Mouse (Mus musculus): ENCODE measurements around the gene Pak2. TPM values are rescaled to one million over a fixed set of nuclear protein-coding genes. Genes with fewer than 3 reads are reported as not detected.
"Not testable (repeated sequence)": the region's sequence is repeated elsewhere in the genome, so short reads cannot be mapped to it uniquely, and the experiment has no call there.

Gene Pak2
- polyA plus RNA-seq, 1 experiment from 2014 or later: 33.9 TPM

- Histone ChIP-seq H3K36me3 (0 out of 2 replicates have a peak, but pooled peaks cover 6% of the 10 kb centered on the region), H3K9me3 (no peaks in the 10 kb centered on the region), H3K9ac (peak overlapping the region; percentile 99), H3K4me2 (peak overlapping the region; percentile 51), H3K4me1 (peaks cover 14% of the 10 kb centered on the region), H3K27ac (peak overlapping the region; percentile 95), H3K27me3 (no peaks in the 10 kb centered on the region), H3K4me3 (peak overlapping the region; percentile 97)
- ATAC-seq (ENCODE audit: insufficient number of reproducible peaks, low FRiP score, low TSS enrichment, low read depth): no peak; the same call in 1 of the 2 replicates
- WGBS: 0% methylated on average over 29 of the region's 30 CpGs
Observed at GRCm38 (mm10) chr16:32078408-32078990, 643 bp downstream of the Pak2 start.

GRCm38 (mm10) chr16:32077648-32078407 is 1.3 kb downstream of the Pak2 start:
- Histone ChIP-seq H3K4me2 (peak overlapping the region; percentile 51), H3K4me3 (peak overlapping the region; percentile 97), H3K9ac (peak overlapping the region; percentile 99), H3K27ac (peak overlapping the region; percentile 95), H3K36me3 (0 out of 2 replicates have a peak, but pooled peaks cover 3% of the 10 kb centered on the region), H3K4me1 (peaks cover 14% of the 10 kb centered on the region), H3K9me3 (no peaks in the 10 kb centered on the region), H3K27me3 (no peaks in the 10 kb centered on the region)
- ATAC-seq (ENCODE audit: insufficient number of reproducible peaks, low FRiP score, low TSS enrichment, low read depth): no peak
- 3% methylated on average over 13 of the region's 13 CpGs for WGBS

GRCm38 (mm10) chr16:32076406-32076805 is 2.7 kb downstream of the Pak2 start:
- WGBS: 28% methylated on average over 3 of the region's 3 CpGs
- H3K4me2 ChIP-seq: no peak overlapping the region
- ATAC-seq (ENCODE audit: insufficient number of reproducible peaks, low FRiP score, low TSS enrichment, low read depth): no peak
- H3K4me1 ChIP-seq: peaks cover 14% of the 10 kb centered on the region
- H3K4me3 ChIP-seq: no peak overlapping the region
- H3K9me3 ChIP-seq: no peaks in the 10 kb centered on the region
- no peak overlapping the region for H3K9ac ChIP-seq
- H3K27ac ChIP-seq: no peak overlapping the region
- no peaks in the 10 kb centered on the region for H3K27me3 ChIP-seq
- no peaks in the 10 kb centered on the region for H3K36me3 ChIP-seq

GRCm38 (mm10) chr16:32075762-32076161 is 3.4 kb downstream of the Pak2 start:
- ATAC-seq (ENCODE audit: insufficient number of reproducible peaks, low FRiP score, low TSS enrichment, low read depth): no peak
- Histone ChIP-seq H3K4me1 (peaks cover 14% of the 10 kb centered on the region), H3K4me3 (no peak overlapping the region), H3K4me2 (no peak overlapping the region), H3K9me3 (no peaks in the 10 kb centered on the region), H3K27me3 (no peaks in the 10 kb centered on the region), H3K36me3 (no peaks in the 10 kb centered on the region), H3K9ac (no peak overlapping the region), H3K27ac (no peak overlapping the region)
- WGBS: 31% methylated on average over 1 of the region's 1 CpGs

GRCm38 (mm10) chr16:32070070-32070469 is 9.1 kb downstream of the Pak2 start:
- not testable (repeated sequence) for ATAC-seq (ENCODE audit: insufficient number of reproducible peaks, low FRiP score, low TSS enrichment, low read depth); H3K36me3 ChIP-seq; H3K4me1 ChIP-seq; H3K4me2 ChIP-seq; H3K4me3 ChIP-seq; H3K27me3 ChIP-seq; H3K27ac ChIP-seq; H3K9ac ChIP-seq; H3K9me3 ChIP-seq
- WGBS: 52% methylated on average over 4 of the region's 4 CpGs

GRCm38 (mm10) chr16:32068389-32069300 is 10.5 kb downstream of the Pak2 start:
- no peak overlapping the region for H3K9ac ChIP-seq
- ATAC-seq (ENCODE audit: insufficient number of reproducible peaks, low FRiP score, low TSS enrichment, low read depth): no peak

GRCm38 (mm10) chr16:32066899-32067298 is 12.2 kb downstream of the Pak2 start:
- Histone ChIP-seq H3K4me1 (peaks cover 4% of the 10 kb centered on the region; the same call in 1 of the 2 replicates), H3K36me3 (no peaks in the 10 kb centered on the region), H3K4me2 (no peak overlapping the region), H3K9ac (no peak overlapping the region), H3K27ac (no peak overlapping the region), H3K9me3 (no peaks in the 10 kb centered on the region), H3K27me3 (no peaks in the 10 kb centered on the region), H3K4me3 (no peak overlapping the region)
- WGBS: 85% methylated on average over 1 of the region's 1 CpGs
- no peak for ATAC-seq (ENCODE audit: insufficient number of reproducible peaks, low FRiP score, low TSS enrichment, low read depth)

More at GRCm38 (mm10) chr16:32068389-32069300, 10.5 kb downstream of the Pak2 start:
- Histone ChIP-seq H3K27ac (no peak overlapping the region), H3K4me3 (no peak overlapping the region), H3K27me3 (no peaks in the 10 kb centered on the region), H3K4me2 (no peak overlapping the region), H3K9me3 (no peaks in the 10 kb centered on the region), H3K4me1 (peaks cover 4% of the 10 kb centered on the region; the same call in 1 of the 2 replicates), H3K36me3 (no peaks in the 10 kb centered on the region)
- WGBS: 76% methylated on average over 12 of the region's 12 CpGs

GRCm38 (mm10) chr16:32063900-32064299 is 15.2 kb downstream of the Pak2 start:
- H3K9ac ChIP-seq: no peak overlapping the region
- 78% methylated on average over 7 of the region's 7 CpGs for WGBS
- H3K4me3 ChIP-seq: no peak overlapping the region
- no peak for ATAC-seq (ENCODE audit: insufficient number of reproducible peaks, low FRiP score, low TSS enrichment, low read depth)
- no peaks in the 10 kb centered on the region for H3K9me3 ChIP-seq
- peaks cover 4% of the 10 kb centered on the region; the same call in 1 of the 2 replicates for H3K4me1 ChIP-seq
- H3K27me3 ChIP-seq: no peaks in the 10 kb centered on the region
- no peak overlapping the region for H3K4me2 ChIP-seq
- H3K27ac ChIP-seq: no peak overlapping the region
- H3K36me3 ChIP-seq: no peaks in the 10 kb centered on the region

- Histone ChIP-seq H3K27ac (no peak overlapping the region), H3K9me3 (no peaks in the 10 kb centered on the region), H3K4me3 (no peak overlapping the region), H3K4me2 (no peak overlapping the region), H3K36me3 (no peaks in the 10 kb centered on the region), H3K9ac (no peak overlapping the region), H3K27me3 (no peaks in the 10 kb centered on the region), H3K4me1 (peaks cover 4% of the 10 kb centered on the region; the same call in 1 of the 2 replicates)
- WGBS: 85% methylated on average over 2 of the region's 2 CpGs
- ATAC-seq (ENCODE audit: insufficient number of reproducible peaks, low FRiP score, low TSS enrichment, low read depth): no peak
Observed at GRCm38 (mm10) chr16:32062226-32062625, 16.9 kb downstream of the Pak2 start.

- Histone ChIP-seq H3K36me3 (no peaks in the 10 kb centered on the region; the same call in 1 of the 2 replicates), H3K9me3 (no peaks in the 10 kb centered on the region), H3K4me2 (no peak overlapping the region), H3K4me3 (no peak overlapping the region), H3K9ac (no peak overlapping the region), H3K27ac (no peak overlapping the region), H3K4me1 (no peaks in the 10 kb centered on the region), H3K27me3 (no peaks in the 10 kb centered on the region)
- ATAC-seq (ENCODE audit: insufficient number of reproducible peaks, low FRiP score, low TSS enrichment, low read depth): no peak
- WGBS: 70% methylated on average over 6 of the region's 6 CpGs
Observed at GRCm38 (mm10) chr16:32059840-32060523, 19.2 kb downstream of the Pak2 start.

GRCm38 (mm10) chr16:32058817-32059216 is 20.3 kb downstream of the Pak2 start:
- Histone ChIP-seq H3K9ac (no peak overlapping the region), H3K27ac (no peak overlapping the region), H3K36me3 (no peaks in the 10 kb centered on the region; the same call in 1 of the 2 replicates), H3K9me3 (no peaks in the 10 kb centered on the region), H3K4me3 (no peak overlapping the region), H3K27me3 (no peaks in the 10 kb centered on the region), H3K4me1 (no peaks in the 10 kb centered on the region), H3K4me2 (no peak overlapping the region)
- no peak for ATAC-seq (ENCODE audit: insufficient number of reproducible peaks, low FRiP score, low TSS enrichment, low read depth)
- 82% methylated on average over 5 of the region's 5 CpGs for WGBS
